Mouse (Mus musculus) embryonic facial prominence, embryonic 11.5 days (tissue): ENCODE results near the gene Cx3cl1. TPM values are rescaled to one million over a fixed set of nuclear protein-coding genes. Genes with fewer than 3 reads are reported as not detected.

Experiments
- ATAC-seq: fragments of 200-750 bp; cut with Nextera tagmentation; replicated peaks from 2 replicates; pipeline ENCODE4 v1.8.0; 2017; ENCODE audit warnings: low read depth; ENCODE audit not compliant: insufficient number of reproducible peaks, low FRiP score, low TSS enrichment
- DNase-seq: peaks from one replicate; pipeline ENCODE4 v3.0.0-alpha.2; 2015; ENCODE audit warnings: low spot score
- H3K27ac ChIP-seq: fragments of 300-500 bp; sonication (generic); replicated peaks from 2 replicates; pipeline ENCODE4 v1.5.1; 2014; ENCODE audit warnings: mild to moderate bottlenecking, low read depth, low read length, control low read depth
- H3K27me3 ChIP-seq: fragments of 300-500 bp; sonication (generic); 2 replicates; pipeline ENCODE4 v1.6.1; 2014; ENCODE audit warnings: mild to moderate bottlenecking, low read length, moderate library complexity, mixed read lengths; ENCODE audit not compliant: control insufficient read depth, insufficient read depth
- H3K36me3 ChIP-seq: fragments of 300-500 bp; sonication (generic); replicated peaks from 2 replicates; pipeline ENCODE4 v1.6.1; 2014; ENCODE audit warnings: low read depth, mild to moderate bottlenecking, low read length, moderate library complexity, mixed read lengths; ENCODE audit not compliant: control insufficient read depth, insufficient read depth
- H3K4me1 ChIP-seq: fragments of 300-500 bp; sonication (generic); 2 replicates; pipeline ENCODE4 v1.6.1; 2014; ENCODE audit warnings: low read length, mixed read lengths; ENCODE audit not compliant: control insufficient read depth, insufficient read depth
- H3K4me2 ChIP-seq: fragments of 300-500 bp; sonication (generic); 2 replicates; pipeline ENCODE4 v1.6.1; 2014; ENCODE audit warnings: low read depth, mild to moderate bottlenecking, control low read depth, low read length, moderate library complexity
- H3K4me3 ChIP-seq: fragments of 300-500 bp; sonication (generic); 2 replicates; pipeline ENCODE4 v1.5.1; 2014; ENCODE audit warnings: low read depth, low read length, control low read depth
- H3K9ac ChIP-seq: fragments of 300-500 bp; sonication (generic); replicated peaks from 2 replicates; pipeline ENCODE4 v1.6.1; 2014; ENCODE audit warnings: mild to moderate bottlenecking, control low read depth, low read length
- H3K9me3 ChIP-seq: fragments of 300-500 bp; sonication (generic); replicated peaks from 2 replicates; pipeline ENCODE4 v1.6.1; 2016; ENCODE audit warnings: mild to moderate bottlenecking, low read length, inconsistent platforms, mixed read lengths; ENCODE audit not compliant: control insufficient read depth
- WGBS: fragments of 180-500 bp; shearing (Covaris S2); extraction: QIAGEN DNeasy Blood & Tissue Kit; methylation state at CpG from one replicate; pipeline ENCODE4 v1.1.7; 2014; 5-methylcytosine and 5-hydroxymethylcytosine counted together
- polyA plus RNA-seq: library from polyadenylated mRNA; unstranded; fragments of >200 nt; fragmentation: Nextera tagmentation; extraction: Ambion mirVana; gene quantifications from 2 replicates; pipeline ENCODE4 v1.2.1, GENCODE M21; 2014

The Cx3cl1 gene
- polyA plus RNA-seq, 1 experiment from 2014 or later: 5.6 TPM

DNA sequence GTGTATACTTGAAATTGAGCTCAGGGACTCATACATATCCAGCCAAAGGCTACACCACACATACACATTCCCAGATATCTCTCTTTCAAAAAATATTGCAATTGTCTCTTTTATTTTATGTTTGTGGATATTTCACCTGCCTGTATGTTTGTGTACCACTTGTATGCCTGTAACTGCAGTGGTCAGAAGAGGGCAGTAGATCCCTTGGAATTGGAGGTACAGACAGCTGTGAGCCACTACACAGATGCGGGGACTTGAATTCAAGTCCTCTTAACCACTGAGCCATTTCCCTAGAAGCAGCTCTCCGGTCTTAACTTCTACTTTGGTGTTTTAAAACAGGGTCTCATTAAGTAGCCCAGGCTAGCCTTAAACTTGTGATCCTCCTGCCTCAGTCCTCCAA lies 23.0 kb downstream of the Cx3cl1 start:
- Histone ChIP-seq H3K4me3 (no peak overlapping the region), H3K36me3 (no peaks in the 10 kb centered on the region), H3K4me1 (no peaks in the 10 kb centered on the region), H3K4me2 (no peak overlapping the region), H3K9me3 (no peaks in the 10 kb centered on the region), H3K27ac (no peak overlapping the region), H3K27me3 (no peaks in the 10 kb centered on the region), H3K9ac (no peak overlapping the region)
- ATAC-seq (no peak), DNase-seq (no peak)
- 100% methylated on average over 2 of the region's 2 CpGs for WGBS

DNA sequence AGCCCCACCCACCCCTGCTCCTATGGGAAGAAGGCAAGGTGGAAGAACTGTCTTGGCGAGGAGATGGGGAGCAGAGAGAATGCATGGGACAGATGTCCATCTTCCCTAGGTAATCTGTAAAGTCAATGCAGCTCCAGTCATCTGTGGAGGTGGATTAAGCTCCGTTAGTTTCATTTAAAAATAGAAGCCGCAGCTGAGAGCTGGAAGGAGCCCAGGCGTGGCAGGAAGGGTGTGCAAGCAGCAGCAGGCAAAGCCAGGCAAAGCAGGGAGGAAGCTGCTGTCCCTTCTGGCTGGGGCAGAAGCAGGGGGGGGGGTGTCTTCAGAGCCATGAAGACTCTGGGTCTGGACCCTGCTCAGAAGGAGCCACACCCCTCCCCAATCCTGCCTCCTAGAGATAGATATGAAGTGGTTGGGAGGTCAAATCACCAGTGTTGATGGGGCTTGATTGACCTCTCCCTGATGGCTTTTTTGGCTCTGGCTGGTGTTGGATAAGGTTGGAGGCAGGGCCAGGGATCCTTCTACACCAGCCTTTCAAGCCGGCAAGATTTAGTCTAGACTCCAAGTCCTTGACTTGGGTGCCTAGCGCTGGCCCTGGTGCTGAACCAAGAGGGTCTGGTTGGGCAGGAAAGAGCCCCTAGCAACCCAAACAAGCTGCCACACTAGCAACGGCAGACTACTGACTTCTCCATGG lies 28.6 kb downstream of the Cx3cl1 start:
- Histone ChIP-seq H3K4me3 (no peak overlapping the region), H3K4me2 (no peak overlapping the region), H3K9me3 (no peaks in the 10 kb centered on the region), H3K27me3 (no peaks in the 10 kb centered on the region), H3K4me1 (no peaks in the 10 kb centered on the region), H3K27ac (no peak overlapping the region), H3K9ac (no peak overlapping the region), H3K36me3 (no peaks in the 10 kb centered on the region)
- 57% methylated on average over 7 of the region's 7 CpGs for WGBS
- ATAC-seq: no peak
- DNase-seq: peak; percentile 72

GRCm38 (mm10) chr8:94801293-94802095 lies 29.7 kb downstream of the Cx3cl1 start:
- no peak overlapping the region for H3K4me3 ChIP-seq
- no peaks in the 10 kb centered on the region for H3K27me3 ChIP-seq
- no peak overlapping the region for H3K27ac ChIP-seq
- DNase-seq (peak; percentile 19), ATAC-seq (no peak)
- no peak overlapping the region for H3K9ac ChIP-seq
- 42% methylated on average over 14 of the region's 14 CpGs for WGBS
- H3K9me3 ChIP-seq: no peaks in the 10 kb centered on the region
- no peaks in the 10 kb centered on the region for H3K4me1 ChIP-seq
- no peaks in the 10 kb centered on the region for H3K36me3 ChIP-seq
- no peak overlapping the region for H3K4me2 ChIP-seq

GRCm38 (mm10) chr8:94802375-94802774 lies 30.6 kb downstream of the Cx3cl1 start:
- DNase-seq: no peak
- ATAC-seq: no peak
- no peaks in the 10 kb centered on the region for H3K9me3 ChIP-seq
- H3K36me3 ChIP-seq: no peaks in the 10 kb centered on the region
- no peaks in the 10 kb centered on the region for H3K4me1 ChIP-seq
- no peaks in the 10 kb centered on the region for H3K27me3 ChIP-seq
- H3K27ac ChIP-seq: no peak overlapping the region
- no peak overlapping the region for H3K4me3 ChIP-seq
- WGBS: 79% methylated on average over 4 of the region's 4 CpGs
- no peak overlapping the region for H3K4me2 ChIP-seq
- no peak overlapping the region for H3K9ac ChIP-seq

DNA sequence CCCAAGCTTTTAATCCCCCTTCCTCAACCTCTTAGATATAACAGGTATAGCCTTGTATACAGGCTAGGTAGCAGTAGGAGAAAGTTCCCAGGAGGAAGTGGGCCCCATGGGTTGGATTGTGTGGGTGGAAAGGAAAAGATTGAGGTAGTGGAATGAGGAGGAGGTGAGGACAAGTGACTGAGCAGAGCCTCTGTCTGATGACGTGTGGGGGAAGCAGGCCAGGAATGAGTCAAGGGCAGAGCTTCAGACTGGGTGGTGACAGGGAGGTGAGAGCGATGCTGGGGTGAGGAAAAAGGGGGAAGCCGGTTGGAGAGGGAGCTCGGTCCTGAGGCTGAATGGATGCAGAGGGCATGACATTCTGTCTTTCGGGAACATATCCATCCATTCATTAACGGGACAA lies 31.7 kb downstream of the Cx3cl1 start:
- H3K4me1 ChIP-seq: no peaks in the 10 kb centered on the region
- H3K9me3 ChIP-seq: no peaks in the 10 kb centered on the region
- no peak overlapping the region for H3K4me2 ChIP-seq
- H3K36me3 ChIP-seq: no peaks in the 10 kb centered on the region
- 78% methylated on average over 6 of the region's 6 CpGs for WGBS
- ATAC-seq (no peak), DNase-seq (no peak)
- no peak overlapping the region for H3K9ac ChIP-seq
- no peak overlapping the region for H3K4me3 ChIP-seq
- no peak overlapping the region for H3K27ac ChIP-seq
- no peaks in the 10 kb centered on the region for H3K27me3 ChIP-seq

DNA sequence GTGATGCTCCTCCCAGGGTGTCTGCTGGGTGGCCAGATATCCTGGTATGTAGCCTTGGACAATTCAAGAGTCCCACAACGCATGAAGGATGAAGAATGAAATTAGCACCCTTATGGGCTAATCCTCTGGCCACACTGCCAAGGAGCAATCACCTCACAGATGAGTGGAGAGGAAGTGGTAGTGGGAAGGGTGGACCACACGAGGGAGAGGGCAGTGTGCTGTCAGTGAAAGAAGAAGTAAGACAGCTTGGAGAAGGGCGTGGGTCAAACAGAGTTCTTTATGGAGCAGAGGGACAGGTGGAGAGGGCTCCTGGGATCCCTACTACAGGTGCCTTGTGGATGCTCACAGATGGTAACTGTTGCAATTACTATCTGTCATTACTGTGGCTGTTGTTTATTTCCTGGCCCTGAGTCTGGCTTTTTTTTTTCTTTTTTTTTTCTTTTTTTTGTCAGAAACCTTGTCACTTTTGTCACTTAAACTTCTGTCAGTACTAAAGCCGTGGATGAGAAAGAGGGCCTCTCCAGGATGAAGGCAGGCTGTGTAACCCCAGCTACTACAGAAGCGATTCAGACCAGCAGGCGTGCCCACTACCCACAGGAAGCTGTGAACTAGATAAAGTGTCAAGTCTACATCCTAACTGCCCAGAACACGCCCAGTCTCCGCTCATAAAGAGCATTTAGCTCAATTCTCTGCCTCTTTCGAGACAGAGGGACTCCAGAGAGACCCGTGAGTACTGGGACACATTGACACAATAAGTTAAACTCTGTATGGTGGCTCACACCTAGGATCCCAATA lies 32.9 kb downstream of the Cx3cl1 start:
- no peak for ATAC-seq

GRCm38 (mm10) chr8:94805811-94806210 lies 34.0 kb downstream of the Cx3cl1 start:
- Histone ChIP-seq H3K36me3 (no peaks in the 10 kb centered on the region), H3K4me3 (no peak overlapping the region), H3K9me3 (no peaks in the 10 kb centered on the region), H3K9ac (no peak overlapping the region), H3K4me1 (no peaks in the 10 kb centered on the region), H3K27me3 (no peaks in the 10 kb centered on the region), H3K27ac (no peak overlapping the region), H3K4me2 (no peak overlapping the region)
- ATAC-seq: peak; percentile 26; the same call in 1 of the 2 replicates
- DNase-seq: no peak
- WGBS: 71% methylated on average over 4 of the region's 4 CpGs

More for the DNA sequence above, 32.9 kb downstream of the Cx3cl1 start:
- WGBS: 74% methylated on average over 10 of the region's 10 CpGs
- no peaks in the 10 kb centered on the region for H3K9me3 ChIP-seq
- no peak overlapping the region for H3K4me3 ChIP-seq
- no peak overlapping the region for H3K9ac ChIP-seq
- H3K4me2 ChIP-seq: no peak overlapping the region
- H3K27me3 ChIP-seq: no peaks in the 10 kb centered on the region
- no peak overlapping the region for H3K27ac ChIP-seq
- no peaks in the 10 kb centered on the region for H3K4me1 ChIP-seq
- DNase-seq: no peak
- no peaks in the 10 kb centered on the region for H3K36me3 ChIP-seq
